Mouse (Mus musculus) erythroblast, embryonic 14.5 days (primary cell): Measurements from ENCODE around the gene Fpgt.

ENCODE experiments used
- GATA1 ChIP-seq: IDR thresholded peaks from 2 replicates; pipeline ENCODE4 v1.6.1; 2012; ENCODE audit warnings: low read length, inconsistent platforms, mixed read lengths
- TAL1 ChIP-seq: IDR thresholded peaks from 3 replicates; pipeline ENCODE4 v1.6.1; 2012; ENCODE audit warnings: low read length, inconsistent platforms, mixed read lengths

DNA sequence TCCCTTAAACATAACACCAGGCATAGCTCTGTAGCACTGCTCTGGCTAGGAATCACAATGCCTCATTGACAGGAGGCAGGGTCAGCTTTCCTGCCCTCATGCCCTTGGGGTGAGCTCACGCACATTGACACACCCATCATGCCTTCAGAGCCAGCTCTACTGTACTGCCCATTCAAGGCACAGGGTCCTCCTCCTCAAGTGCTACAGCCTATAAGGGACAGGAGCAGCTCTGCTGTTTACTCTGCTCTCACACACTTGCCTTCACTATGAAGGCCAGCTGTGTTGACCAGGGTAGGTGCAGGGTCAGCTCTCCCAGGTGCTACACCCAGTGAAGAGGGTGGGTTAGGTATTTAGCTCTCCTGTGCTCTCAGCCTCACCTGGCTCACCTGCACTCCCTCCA, 12.8 kb upstream of the Fpgt start:
- TF ChIP-seq GATA1 (no peak), TAL1 (no peak)
